In genomic region chr6:95053717-95054382, GRCm38 (mm10) we compare ENCODE assay signal across 24 mouse cellular contexts.
DNase-seq lines count a peak whose midpoint lies in the region; ATAC-seq lines count a peak whose summit lies in the region.
"Had no signal": no experiment of that assay in that cellular context is flagged by ENCODE, and none has a peak within 500 bp of the region (broad histone marks: within the 10 kb centered on the region; RNA-seq: fewer than 3 reads in every experiment).

No protein-coding gene starts in this region.

- no peaks in the 10 kb centered on the region for H3K27me3 ChIP-seq in kidney, embryonic 16.5 days (ENCODE audit: insufficient read depth, low read length)
- H3K27me3 ChIP-seq: embryonic facial prominence, embryonic 15.5 days; intestine, embryonic 15.5 days; liver, embryonic 15.5 days had no signal

- 15% methylated on average over 9 of the region's 9 CpGs for WGBS in kidney, embryonic 16.5 days

- no peak overlapping the region for H3K4me2 ChIP-seq in kidney, embryonic 16.5 days (replicated peaks; ENCODE audit: low read depth, low read length)
- H3K4me2 ChIP-seq: embryonic facial prominence, embryonic 15.5 days; heart, embryonic 11.5 days; intestine, embryonic 15.5 days; liver, embryonic 15.5 days; midbrain, embryonic 11.5 days had no signal

- H3K4me1 ChIP-seq in kidney, embryonic 16.5 days (ENCODE audit: insufficient read depth, low read length) = peaks cover 21% of the 10 kb centered on the region
- H3K4me1 ChIP-seq: embryonic facial prominence, embryonic 15.5 days; hindbrain, embryonic 10.5 days; intestine, embryonic 15.5 days; liver, embryonic 15.5 days had no signal

- H3K9ac ChIP-seq in kidney, embryonic 16.5 days (replicated peaks; ENCODE audit: low read length) = no peak overlapping the region
- H3K9ac ChIP-seq: embryonic facial prominence, embryonic 15.5 days; intestine, embryonic 15.5 days; liver, embryonic 15.5 days had no signal

- H3K27ac ChIP-seq in kidney, embryonic 16.5 days (ENCODE audit: low read length) = no peak overlapping the region
- H3K27ac ChIP-seq: embryonic facial prominence, embryonic 15.5 days; hindbrain, embryonic 10.5 days; intestine, embryonic 15.5 days; limb, embryonic 10.5 days; liver, embryonic 15.5 days had no signal

- no peaks in the 10 kb centered on the region for H3K36me3 ChIP-seq in kidney, embryonic 16.5 days (ENCODE audit: insufficient read depth, low read length)
- H3K36me3 ChIP-seq: embryonic facial prominence, embryonic 15.5 days; G1E; hindbrain, embryonic 10.5 days; intestine, embryonic 15.5 days; limb, embryonic 10.5 days; liver, embryonic 15.5 days had no signal

- no peak for DNase-seq in kidney, adult 9 months
- DNase-seq in right cerebral cortex, postnatal 4 days = peak; percentile 13
- no peak for DNase-seq in right cerebral cortex, adult 2 months (ENCODE audit: low spot score in 2 of 2)
- DNase-seq in gastrocnemius, postnatal 10 days = no peak
- no peak for DNase-seq in B cell, adult 2 months
- DNase-seq: adrenal gland, postnatal 25 days; cerebellum, adult 8-10 months; heart, adult 11 months; liver; thymus, adult 18-20 months; thymus, postnatal 36 days had no signal

- peak; percentile 35; the same call in 1 of the 2 replicates for ATAC-seq in kidney, embryonic 16.5 days (ENCODE audit: low FRiP score, low TSS enrichment)
- ATAC-seq in granulocyte monocyte progenitor cell, adult 5-6 weeks (replicated peaks; ENCODE audit: poor library complexity, severe bottlenecking) = peak; percentile 81
- ATAC-seq: forebrain, embryonic 14.5 days; hindbrain, embryonic 16.5 days; intestine, embryonic 15.5 days; lung, postnatal 0 days had no signal

- H3K9me3 ChIP-seq in kidney, embryonic 16.5 days (ENCODE audit: low read length) = no peaks in the 10 kb centered on the region
- H3K9me3 ChIP-seq: embryonic facial prominence, embryonic 15.5 days; G1E; hindbrain, embryonic 10.5 days; intestine, embryonic 15.5 days; limb, embryonic 10.5 days; liver, embryonic 15.5 days had no signal

- H3K4me3 ChIP-seq in kidney, embryonic 16.5 days (ENCODE audit: low read length) = no peak overlapping the region
- H3K4me3 ChIP-seq: embryonic facial prominence, embryonic 15.5 days; hindbrain, embryonic 10.5 days; intestine, embryonic 15.5 days; limb, embryonic 10.5 days; liver, embryonic 15.5 days had no signal
